Mouse (Mus musculus): Measurements from ENCODE around the gene Pitpna. TPM values are rescaled to one million over a fixed set of nuclear protein-coding genes. Genes with fewer than 3 reads are reported as not detected.

Pitpna gene
- total and polyA plus RNA-seq, 2 experiments from 2014 or later: 58.4 to 74.0 TPM

DNA sequence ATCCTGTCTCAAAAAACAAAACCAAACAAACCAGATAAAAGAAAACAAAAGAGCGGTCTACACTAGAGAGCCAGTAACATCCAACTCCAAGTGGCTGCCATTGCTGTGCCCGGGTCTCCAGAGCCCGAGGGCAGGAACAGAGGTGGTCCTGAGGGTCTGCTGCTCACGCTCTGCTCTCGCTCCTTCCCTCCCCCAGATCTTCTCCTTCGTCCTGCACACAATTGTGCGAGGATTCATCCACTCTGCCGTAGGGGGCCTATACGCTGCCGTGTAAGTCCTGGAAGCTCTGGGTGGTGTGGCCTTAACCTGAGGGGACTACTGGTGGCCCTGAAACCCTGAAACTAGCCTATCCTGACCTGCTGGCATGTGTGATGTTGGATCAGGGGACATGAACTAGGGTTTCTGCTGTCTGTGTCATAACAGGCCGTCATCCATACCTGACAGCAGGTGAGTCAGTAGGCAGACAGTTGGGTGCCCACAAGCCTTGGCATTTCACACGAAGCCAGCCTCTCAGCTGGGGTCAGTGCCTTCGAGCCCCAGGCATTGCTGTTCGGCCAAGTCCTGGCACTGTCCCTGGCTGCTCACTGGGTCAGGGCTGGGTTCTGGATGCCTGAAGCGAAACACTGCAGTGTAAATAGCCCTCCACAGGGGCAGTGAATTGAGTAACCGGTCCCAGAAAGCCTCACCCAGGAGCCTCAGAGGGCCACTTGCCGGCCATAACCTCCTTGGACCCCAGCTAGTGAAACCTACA lies 17.3 kb upstream of the Pitpna start:
- peaks cover 19% of the 10 kb centered on the region for H3K4me1 ChIP-seq (ENCODE audit: control insufficient read depth, insufficient read depth)
- 87% methylated on average over 17 of the region's 17 CpGs for WGBS
- H3K9ac ChIP-seq (replicated peaks; ENCODE audit: low read depth, low read length): no peak overlapping the region
- no peak overlapping the region for H3K4me3 ChIP-seq (ENCODE audit: low read depth, low read length)
- peaks cover 13% of the 10 kb centered on the region; the same call in 1 of the 2 replicates for H3K27me3 ChIP-seq (ENCODE audit: control insufficient read depth, insufficient read depth, low read length)
- DNase-seq (ENCODE audit: low spot score): no peak
- no peak for TF ChIP-seq EP300 (IDR thresholded peaks at IDR 0.05; ENCODE audit: low read depth)
- TF ChIP-seq CTCF (IDR thresholded peaks at IDR 0.05; ENCODE audit: low read depth): no peak
- no peak overlapping the region for H3K27ac ChIP-seq (ENCODE audit: low read depth)
- no peak overlapping the region for H3K4me2 ChIP-seq (ENCODE audit: low read depth, low read length)
- H3K36me3 ChIP-seq (replicated peaks; ENCODE audit: control insufficient read depth, insufficient read depth, low read length): no peaks in the 10 kb centered on the region
- no peak for ATAC-seq (ENCODE audit: insufficient read depth, low read depth)
- no peaks in the 10 kb centered on the region for H3K9me3 ChIP-seq (replicated peaks; ENCODE audit: control insufficient read depth, low read length)

DNA sequence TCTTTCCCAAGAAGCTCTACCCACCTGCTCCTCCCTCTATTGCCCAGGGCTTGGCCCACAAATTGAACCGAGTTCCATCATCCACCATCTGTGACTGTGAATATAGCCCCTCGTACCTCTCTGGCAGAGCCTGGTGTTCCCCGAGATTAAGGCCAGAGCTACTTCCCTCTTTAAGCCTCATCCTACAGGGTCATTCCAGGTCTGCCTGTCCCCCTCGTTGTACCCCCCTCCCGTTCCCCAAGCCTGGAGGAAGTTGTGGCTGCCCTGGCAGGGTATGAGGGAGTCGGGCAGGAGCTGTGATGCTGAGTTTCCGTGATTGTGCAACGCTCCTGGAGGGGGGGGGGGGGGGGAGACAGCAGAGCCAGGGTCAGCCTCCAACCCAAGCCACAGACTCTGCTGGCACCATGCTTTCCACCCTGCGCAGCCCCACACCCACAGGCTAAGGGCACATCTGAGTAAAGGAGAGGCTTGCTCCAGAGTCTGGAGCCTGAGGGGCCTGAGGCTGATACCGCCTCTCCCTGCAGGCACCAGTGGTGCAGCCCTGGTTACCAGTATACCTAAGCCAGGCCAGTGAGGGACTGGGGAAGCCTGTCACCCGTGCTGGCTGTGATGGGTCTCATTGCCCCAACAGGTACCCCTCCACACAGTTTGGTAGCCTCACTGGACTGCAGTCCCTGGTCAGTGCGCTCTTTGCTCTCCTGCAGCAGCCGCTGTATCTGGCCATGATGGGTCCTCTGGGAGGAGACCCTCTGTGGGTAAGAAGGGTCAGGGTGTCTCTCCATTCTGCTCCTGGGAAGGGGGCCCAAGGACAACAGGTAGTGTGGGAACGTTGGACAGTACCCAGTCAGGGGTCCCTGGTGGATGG lies 16.5 kb upstream of the Pitpna start:
- H3K27me3 ChIP-seq (ENCODE audit: control insufficient read depth, insufficient read depth, low read length): peaks cover 13% of the 10 kb centered on the region; the same call in 1 of the 2 replicates
- DNase-seq (ENCODE audit: low spot score) (no peak), ATAC-seq (ENCODE audit: insufficient read depth, low read depth) (no peak)
- H3K9ac ChIP-seq (replicated peaks; ENCODE audit: low read depth, low read length): no peak overlapping the region
- TF ChIP-seq CTCF (IDR thresholded peaks at IDR 0.05; ENCODE audit: low read depth) (no peak), EP300 (IDR thresholded peaks at IDR 0.05; ENCODE audit: low read depth) (no peak)
- H3K27ac ChIP-seq (ENCODE audit: low read depth): no peak overlapping the region
- no peaks in the 10 kb centered on the region for H3K36me3 ChIP-seq (replicated peaks; ENCODE audit: control insufficient read depth, insufficient read depth, low read length)
- no peaks in the 10 kb centered on the region for H3K9me3 ChIP-seq (replicated peaks; ENCODE audit: control insufficient read depth, low read length)
- peaks cover 19% of the 10 kb centered on the region for H3K4me1 ChIP-seq (ENCODE audit: control insufficient read depth, insufficient read depth)
- H3K4me3 ChIP-seq (ENCODE audit: low read depth, low read length): no peak overlapping the region
- no peak overlapping the region for H3K4me2 ChIP-seq (ENCODE audit: low read depth, low read length)
- 64% methylated on average over 14 of the region's 14 CpGs for WGBS

DNA sequence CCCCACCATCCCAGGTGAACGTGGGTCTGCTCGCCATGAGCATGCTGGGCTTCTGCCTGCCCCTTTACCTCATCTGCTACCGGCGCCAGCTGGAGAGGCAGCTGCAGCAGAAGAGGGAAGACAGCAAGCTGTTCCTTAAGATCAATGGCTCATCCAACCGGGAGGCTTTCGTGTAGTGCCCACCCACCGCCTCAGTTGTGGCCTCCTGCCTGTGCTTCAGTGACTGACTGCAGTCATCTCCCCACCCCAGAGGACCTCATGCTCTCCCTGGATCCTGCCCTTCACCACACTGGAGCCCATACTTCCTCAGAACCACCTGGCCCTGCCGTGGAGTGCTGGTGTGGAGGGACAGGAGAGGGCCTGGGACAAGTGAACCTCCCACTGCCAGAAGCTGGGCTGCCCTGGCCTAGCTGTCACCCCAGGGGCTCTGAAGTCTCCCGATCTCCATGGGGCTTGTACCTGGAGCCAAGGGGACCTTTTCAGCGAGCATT lies 15.6 kb upstream of the Pitpna start:
- Histone ChIP-seq H3K27me3 (ENCODE audit: control insufficient read depth, insufficient read depth, low read length) (peaks cover 13% of the 10 kb centered on the region; the same call in 1 of the 2 replicates), H3K4me3 (ENCODE audit: low read depth, low read length) (no peak overlapping the region), H3K36me3 (replicated peaks; ENCODE audit: control insufficient read depth, insufficient read depth, low read length) (no peaks in the 10 kb centered on the region), H3K27ac (ENCODE audit: low read depth) (no peak overlapping the region), H3K4me2 (ENCODE audit: low read depth, low read length) (peak overlapping the region; percentile 3; the same call in 1 of the 2 replicates), H3K9ac (replicated peaks; ENCODE audit: low read depth, low read length) (no peak overlapping the region), H3K9me3 (replicated peaks; ENCODE audit: control insufficient read depth, low read length) (no peaks in the 10 kb centered on the region), H3K4me1 (ENCODE audit: control insufficient read depth, insufficient read depth) (peaks cover 10% of the 10 kb centered on the region; the same call in 1 of the 2 replicates)
- ATAC-seq (ENCODE audit: insufficient read depth, low read depth) (no peak), DNase-seq (ENCODE audit: low spot score) (no peak)
- 46% methylated on average over 10 of the region's 10 CpGs for WGBS
- TF ChIP-seq CTCF (IDR thresholded peaks at IDR 0.05; ENCODE audit: low read depth) (no peak), EP300 (IDR thresholded peaks at IDR 0.05; ENCODE audit: low read depth) (no peak)

DNA sequence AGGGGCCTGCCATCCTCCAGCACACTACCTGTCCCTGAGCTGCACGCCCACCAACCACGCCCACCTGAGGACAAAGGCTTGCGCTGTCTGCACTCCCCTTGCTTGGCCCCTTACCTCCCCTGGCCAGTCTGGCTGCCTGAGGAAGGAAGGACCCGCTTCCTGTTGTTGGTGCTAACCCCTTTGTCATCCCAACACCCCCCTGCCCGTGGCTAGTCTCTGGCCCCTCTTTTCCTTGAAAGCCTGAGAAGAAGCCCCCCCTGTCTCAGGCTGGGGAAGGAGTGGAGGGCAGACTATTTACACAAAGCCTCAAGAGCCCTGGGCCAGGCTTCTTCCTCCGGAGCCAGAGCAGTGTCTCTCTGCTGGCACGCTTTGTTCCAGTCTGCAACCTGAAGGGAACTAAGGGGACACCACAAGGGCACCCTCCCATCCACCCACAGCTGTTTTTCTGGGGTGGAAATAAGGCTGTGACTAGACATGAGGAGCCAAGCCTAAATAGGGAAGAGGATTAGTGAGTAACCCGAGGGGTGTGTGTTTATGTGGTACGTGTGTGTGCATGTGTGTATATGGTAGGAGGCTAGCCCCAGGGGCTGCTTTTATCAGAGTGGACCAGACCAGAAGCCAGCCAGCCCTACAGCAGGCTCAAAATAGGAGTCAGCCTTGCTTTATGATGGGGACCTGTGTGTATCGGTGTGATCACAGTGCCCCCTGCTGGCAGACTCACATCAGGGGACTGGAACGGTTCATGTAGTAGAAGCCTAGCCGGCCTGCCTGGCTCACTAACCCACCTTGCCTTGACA lies 14.8 kb upstream of the Pitpna start:
- Histone ChIP-seq H3K27me3 (ENCODE audit: control insufficient read depth, insufficient read depth, low read length) (peaks cover 13% of the 10 kb centered on the region; the same call in 1 of the 2 replicates), H3K9me3 (replicated peaks; ENCODE audit: control insufficient read depth, low read length) (no peaks in the 10 kb centered on the region), H3K36me3 (replicated peaks; ENCODE audit: control insufficient read depth, insufficient read depth, low read length) (no peaks in the 10 kb centered on the region), H3K4me1 (ENCODE audit: control insufficient read depth, insufficient read depth) (peaks cover 6% of the 10 kb centered on the region; the same call in 1 of the 2 replicates), H3K9ac (replicated peaks; ENCODE audit: low read depth, low read length) (no peak overlapping the region), H3K4me2 (ENCODE audit: low read depth, low read length) (peak overlapping the region; percentile 3; the same call in 1 of the 2 replicates), H3K27ac (ENCODE audit: low read depth) (peak overlapping the region; percentile 32; the same call in 1 of the 2 replicates), H3K4me3 (ENCODE audit: low read depth, low read length) (no peak overlapping the region)
- TF ChIP-seq CTCF (IDR thresholded peaks at IDR 0.05; ENCODE audit: low read depth) (peak; percentile 94), EP300 (IDR thresholded peaks at IDR 0.05; ENCODE audit: low read depth) (no peak)
- ATAC-seq (ENCODE audit: insufficient read depth, low read depth): peak; percentile 90
- peak; percentile 93 for DNase-seq (ENCODE audit: low spot score)
- 8% methylated on average over 12 of the region's 12 CpGs for WGBS

All from heart, postnatal 0 days (tissue).